Mouse (Mus musculus): ENCODE data around the gene Baiap2l1.

DNA sequence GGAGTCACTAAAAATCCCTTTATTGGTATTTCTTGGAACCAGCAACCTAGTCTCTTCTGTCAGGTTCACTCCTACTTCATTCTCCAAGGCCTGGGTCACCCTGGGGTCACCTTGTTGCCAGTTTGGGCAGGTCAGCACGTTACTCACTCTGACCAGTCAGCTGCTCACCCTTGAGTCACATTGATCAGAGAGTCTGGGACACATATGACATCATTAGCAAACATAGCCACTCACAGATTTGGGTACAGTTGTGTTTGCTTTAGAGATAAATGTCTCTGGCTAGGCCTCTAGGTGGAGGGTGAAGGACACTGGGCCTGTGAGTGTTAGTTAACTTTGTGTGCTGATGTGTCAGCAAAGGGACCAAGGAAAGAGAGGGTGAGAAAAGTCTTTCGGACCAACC lies 14.3 kb upstream of the Baiap2l1 start:
- no peak for TF ChIP-seq CTCF (IDR thresholded peaks at IDR 0.05; ENCODE audit: borderline replicate concordance, control insufficient read depth, extremely low read depth, insufficient read depth, low read length, poor library complexity)
- no peak for TF ChIP-seq POLR2A (IDR thresholded peaks at IDR 0.05; ENCODE audit: control insufficient read depth, extremely low read depth, insufficient read depth, low read length, poor library complexity)

All from thymus, adult 2 months (tissue).